Mouse (Mus musculus) frontal cortex, postnatal 25 days (tissue): Measurements from ENCODE around the gene Eml4.

Source experiments
- DNase-seq, 2 experiments: peaks; one replicate each; pipeline ENCODE4 v3.0.0; 2022; ENCODE audit warnings: low spot score in 2 of 2

Eml4 gene

DNA sequence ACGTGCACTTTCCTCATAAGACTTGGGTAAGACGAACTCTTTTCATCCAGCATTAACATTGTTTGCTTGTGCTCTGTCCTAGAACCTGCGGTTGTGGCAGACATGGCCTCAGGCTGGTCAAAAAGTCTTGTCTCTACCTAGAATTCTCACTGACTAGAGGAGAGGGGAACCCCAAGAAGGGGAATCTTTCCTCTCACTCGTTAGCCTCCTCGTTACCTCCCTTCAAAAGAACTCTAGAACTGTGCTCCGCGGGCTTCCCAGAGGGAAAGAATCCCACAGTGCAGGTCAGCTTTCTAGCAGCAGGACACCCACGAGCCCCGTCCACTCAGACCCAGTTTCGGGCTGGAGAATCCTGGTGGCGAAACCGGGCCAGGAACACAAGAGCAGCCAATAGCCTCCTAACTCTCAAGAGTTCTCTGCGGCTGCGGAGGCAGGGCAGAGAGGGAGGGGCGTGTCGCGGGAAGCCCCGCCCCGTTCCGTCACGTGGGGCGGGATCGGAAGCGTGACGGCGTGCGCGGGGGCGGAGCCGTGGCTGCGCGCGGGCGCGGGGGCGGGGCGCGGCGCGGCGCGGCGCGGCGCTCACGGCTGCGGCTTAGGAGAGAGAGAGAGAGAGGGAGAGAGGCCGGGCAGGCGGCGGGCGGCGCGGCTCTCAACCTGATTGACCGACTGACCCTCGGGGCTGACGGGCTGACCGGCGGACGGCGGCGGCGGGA, at the start of gene Eml4:
Gene Eml4, plus strand, starts transcription at position 553 of the 713 bp plus-strand sequence.
- DNase-seq = peak; percentile 88

GRCm38 (mm10) chr17:83301433-83301832, 49.3 kb upstream of the Eml4 start:
- DNase-seq = no peak

DNA sequence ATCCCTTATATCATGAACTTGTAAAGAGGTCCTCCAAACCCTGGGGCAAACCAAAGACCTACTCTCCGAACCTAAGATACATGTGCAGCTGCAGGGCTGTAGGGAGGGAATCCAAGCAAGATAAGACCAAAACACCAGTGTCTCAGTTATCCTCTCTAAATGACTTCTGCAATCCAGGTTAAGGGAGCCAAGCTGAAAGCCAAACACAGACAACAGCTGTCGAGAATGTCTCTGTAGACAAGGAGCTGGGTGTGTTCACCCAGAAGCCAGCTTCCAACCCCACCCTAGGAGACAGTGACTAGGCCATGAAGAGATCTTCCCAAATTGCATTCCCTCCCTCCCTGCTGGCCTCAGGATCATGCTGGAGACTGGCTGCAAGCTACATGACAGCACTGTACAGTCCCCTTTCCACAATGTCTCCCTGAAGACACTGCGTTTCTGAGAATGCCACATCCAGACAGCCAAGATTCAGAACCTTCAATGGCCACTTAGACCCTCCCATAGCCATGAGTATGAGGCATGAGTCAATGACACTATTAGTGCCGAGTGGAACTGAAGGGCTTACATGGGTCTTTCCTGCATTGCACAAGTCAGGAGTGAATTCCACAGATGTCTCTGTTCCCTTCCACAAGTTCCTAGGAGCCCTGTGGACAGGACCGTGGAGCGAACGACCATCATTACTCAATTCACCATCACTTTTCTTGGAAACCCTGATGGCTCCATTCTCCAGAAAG, 46.5 kb upstream of the Eml4 start:
- no peak for DNase-seq

DNA sequence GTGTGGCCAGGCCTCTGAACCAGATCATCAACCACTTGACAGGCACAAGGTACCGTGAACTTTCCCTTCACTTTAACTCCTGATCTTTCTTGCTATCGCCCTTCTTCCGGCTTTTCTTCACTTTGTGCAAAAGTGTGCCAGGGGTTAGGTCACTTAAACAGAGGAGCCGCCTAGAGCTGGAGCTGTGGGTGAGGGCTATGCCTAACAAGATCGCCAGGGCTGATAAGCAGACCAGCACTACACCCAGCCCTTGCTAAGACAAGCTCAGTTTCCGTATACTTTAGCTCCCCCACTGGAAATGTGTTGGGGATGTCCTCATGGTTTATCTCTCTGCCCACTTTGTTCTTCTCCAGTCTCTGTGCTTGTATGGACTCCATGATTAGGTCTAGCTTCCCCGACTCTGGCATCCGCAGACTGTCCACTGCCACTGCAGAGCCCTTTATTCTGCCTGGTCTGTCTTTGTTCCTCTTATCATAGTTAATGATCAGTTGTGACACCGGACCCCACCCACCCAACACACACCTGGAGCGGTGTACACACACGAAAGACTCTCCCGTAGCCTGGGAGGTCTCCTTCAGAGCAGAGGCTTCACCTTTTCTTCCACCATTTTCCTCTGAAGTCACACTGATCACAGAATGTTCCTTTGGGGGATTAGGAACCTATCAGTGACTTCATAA, 43.6 kb upstream of the Eml4 start:
- no peak for DNase-seq

GRCm38 (mm10) chr17:83307641-83308296, 43.0 kb upstream of the Eml4 start:
- no peak for DNase-seq

GRCm38 (mm10) chr17:83308451-83308850, 42.3 kb upstream of the Eml4 start:
- DNase-seq = no peak

GRCm38 (mm10) chr17:83309243-83309642, 41.5 kb upstream of the Eml4 start:
- DNase-seq = no peak

DNA sequence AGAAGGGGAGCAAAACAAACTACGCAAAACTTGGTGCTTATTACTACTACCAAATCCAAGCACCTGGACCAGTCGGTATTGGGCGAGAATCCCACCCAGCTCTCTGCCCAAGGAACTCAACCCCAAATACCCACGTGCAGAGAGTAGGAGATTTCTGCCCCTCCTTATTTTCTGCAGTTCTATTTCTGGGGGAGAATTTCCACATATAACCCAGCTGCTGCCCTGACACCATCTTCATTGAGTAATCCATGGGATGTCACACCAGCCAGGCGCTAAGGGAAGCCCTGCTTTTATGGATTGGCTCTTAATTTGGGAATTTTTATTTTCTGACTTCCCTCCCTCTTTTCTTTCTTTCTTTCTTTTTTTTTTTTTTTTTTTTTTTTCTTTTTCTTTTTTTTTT, 38.9 kb upstream of the Eml4 start:
- no peak for DNase-seq

GRCm38 (mm10) chr17:83312244-83312918, 38.4 kb upstream of the Eml4 start:
- peak in 1 of 2 experiments; percentile 8 for DNase-seq

DNA sequence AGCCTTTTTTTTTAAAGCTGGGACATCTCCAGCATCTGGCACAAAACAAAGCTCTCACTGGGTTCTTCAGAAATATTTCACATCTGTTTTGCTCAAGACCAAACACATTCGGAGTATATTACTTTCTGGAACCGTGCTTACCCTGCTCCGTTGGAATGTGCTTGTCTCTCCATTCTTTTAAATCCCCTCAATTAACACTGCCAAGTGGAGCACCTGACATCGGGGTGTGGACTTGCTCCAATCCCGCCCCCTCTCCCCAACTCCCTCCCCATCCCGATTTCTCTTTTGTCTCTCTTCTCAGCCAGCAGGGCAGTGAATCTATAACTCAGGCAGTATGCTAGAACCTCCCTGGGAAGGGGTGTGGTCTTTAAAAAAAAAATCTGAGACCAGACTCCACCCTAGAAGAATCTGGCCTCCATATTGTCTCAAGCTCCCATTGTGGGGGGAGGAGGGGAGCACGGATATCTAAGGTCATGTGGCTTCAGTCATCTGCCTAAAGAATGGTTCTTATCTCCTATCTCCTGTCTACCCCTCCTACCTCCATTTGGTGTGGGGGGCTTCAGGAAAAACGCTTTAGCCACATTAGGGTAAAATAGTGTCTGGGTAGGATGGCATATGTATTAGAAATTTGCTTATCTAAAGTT, 37.6 kb upstream of the Eml4 start:
- no peak for DNase-seq

GRCm38 (mm10) chr17:83315476-83315875, 35.3 kb upstream of the Eml4 start:
- DNase-seq = no peak

GRCm38 (mm10) chr17:83322621-83323335, 28.0 kb upstream of the Eml4 start:
- peak in 1 of 2 experiments; percentile 11 for DNase-seq

GRCm38 (mm10) chr17:83323410-83324268, 27.1 kb upstream of the Eml4 start:
- DNase-seq = no peak

GRCm38 (mm10) chr17:83324269-83324616, 26.5 kb upstream of the Eml4 start:
- no peak for DNase-seq

DNA sequence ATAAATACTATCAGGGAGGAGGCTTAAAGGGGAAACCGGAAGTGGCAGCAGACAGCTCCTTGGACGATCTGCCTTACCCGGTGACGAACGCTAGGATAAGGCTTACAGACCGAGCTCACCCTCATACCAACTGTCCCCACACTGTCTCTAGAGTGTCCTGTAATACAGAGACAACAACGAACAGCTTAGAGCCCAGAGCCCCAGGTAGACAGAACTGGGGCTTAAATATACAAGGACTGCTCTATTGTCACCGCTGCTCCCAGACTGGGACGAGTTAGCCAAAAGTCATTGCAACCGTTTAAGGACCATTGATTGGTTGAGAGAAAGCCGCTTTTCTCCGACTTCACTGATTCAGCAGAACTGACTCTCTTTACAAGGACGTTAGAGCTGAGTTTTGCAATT, 15.5 kb upstream of the Eml4 start:
- DNase-seq = no peak

- DNase-seq = no peak
Measured at GRCm38 (mm10) chr17:83337051-83337898, 13.5 kb upstream of the Eml4 start.

DNA sequence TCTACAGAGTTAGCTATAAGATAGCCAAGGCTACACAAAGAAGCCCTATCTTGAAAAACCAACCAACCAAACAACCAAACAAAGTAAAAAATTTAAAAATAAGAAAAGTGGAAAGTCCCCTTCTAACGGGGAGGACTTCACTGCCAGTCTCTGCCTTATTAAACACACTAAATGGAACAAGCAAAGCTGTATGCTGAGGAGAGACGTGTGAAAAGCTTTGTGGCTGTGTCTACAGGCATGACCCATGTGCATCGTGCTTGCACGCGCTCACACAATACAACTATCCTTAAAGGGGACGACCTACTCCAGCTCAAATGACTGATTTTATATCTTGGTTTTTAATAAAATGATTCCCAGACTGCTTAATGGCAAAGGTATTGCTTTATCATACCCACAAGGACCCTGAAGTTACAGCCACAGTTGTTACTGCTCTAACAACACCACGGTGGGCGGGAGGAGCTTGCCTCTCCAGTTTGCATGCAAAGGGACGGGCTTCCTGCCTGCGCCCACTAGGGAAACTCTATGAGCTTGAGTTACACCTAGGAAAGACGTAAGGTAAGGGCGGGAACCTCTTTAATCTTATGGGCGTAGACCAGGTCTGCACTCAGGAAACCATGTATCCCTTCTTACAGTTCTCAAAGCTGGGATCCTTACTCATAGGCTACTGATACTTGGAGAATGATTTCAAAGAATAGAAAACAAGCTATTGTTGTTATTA, 11.2 kb upstream of the Eml4 start:
- DNase-seq = no peak
